Mouse (Mus musculus) forebrain, embryonic 10.5 days (tissue): ENCODE results near the gene Veph1. TPM values are rescaled to one million over a fixed set of nuclear protein-coding genes. Genes with fewer than 3 reads are reported as not detected.

Experiments used
- DNase-seq: peaks from one replicate; pipeline ENCODE4 v3.0.0-alpha.2; 2017; ENCODE audit warnings: low spot score; ENCODE audit errors: extremely low spot score
- H3K27ac ChIP-seq: fragments of 300-500 bp; sonication (generic); 2 replicates; pipeline ENCODE4 v1.5.1; 2016; ENCODE audit warnings: mild to moderate bottlenecking
- H3K27me3 ChIP-seq: fragments of 300-500 bp; sonication (generic); 2 replicates; pipeline ENCODE4 v1.6.1; 2016; ENCODE audit warnings: mild to moderate bottlenecking; ENCODE audit not compliant: poor library complexity, severe bottlenecking
- H3K36me3 ChIP-seq: fragments of 300-500 bp; sonication (generic); replicated peaks from 2 replicates; pipeline ENCODE4 v1.6.1; 2016; ENCODE audit warnings: mild to moderate bottlenecking, moderate library complexity
- H3K4me1 ChIP-seq: fragments of 300-500 bp; sonication (generic); 2 replicates; pipeline ENCODE4 v1.6.1; 2016
- H3K4me3 ChIP-seq: fragments of 300-500 bp; sonication (generic); 2 replicates; pipeline ENCODE4 v1.5.1; 2016; ENCODE audit warnings: mild to moderate bottlenecking, moderate library complexity
- H3K9me3 ChIP-seq: fragments of 300-500 bp; sonication (generic); 2 replicates; pipeline ENCODE4 v1.6.1; 2016; ENCODE audit warnings: mild to moderate bottlenecking, moderate library complexity
- WGBS: fragments of 180-500 bp; shearing (Covaris S2); methylation state at CpG from one replicate; pipeline ENCODE4 v1.1.7; 2016; 5-methylcytosine and 5-hydroxymethylcytosine counted together
- polyA plus RNA-seq: library from polyadenylated mRNA; unstranded; fragments of >200 nt; fragmentation: Nextera tagmentation; extraction: Ambion mirVana; gene quantifications from 2 replicates; pipeline ENCODE4 v1.2.1, GENCODE M21; 2016

Veph1 gene
- polyA plus RNA-seq, 1 experiment from 2014 or later: 9.2 TPM

DNA sequence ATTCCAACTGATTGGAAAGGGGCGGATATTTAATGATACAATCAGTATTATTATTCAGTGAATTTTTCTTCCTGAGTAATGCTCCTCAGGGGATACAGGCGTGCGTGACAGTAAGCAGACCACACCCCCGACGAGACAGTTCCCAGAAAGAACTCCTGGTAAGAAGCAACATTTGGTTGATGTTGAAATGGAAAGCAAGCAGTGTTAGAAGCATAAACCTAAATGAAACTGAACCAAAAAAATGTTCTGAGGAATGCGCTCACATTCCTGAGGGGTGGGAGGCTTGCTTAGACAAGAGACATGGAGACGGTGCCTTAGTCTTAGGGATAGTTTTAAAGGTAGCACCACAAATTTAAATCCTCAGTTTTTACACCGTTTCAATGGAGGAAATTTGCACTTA lies 80.9 kb downstream of the Veph1 start:
- peaks cover 25% of the 10 kb centered on the region for H3K4me1 ChIP-seq
- DNase-seq: no peak
- WGBS: 76% methylated on average over 8 of the region's 8 CpGs
- no peak overlapping the region for H3K4me3 ChIP-seq
- no peak overlapping the region for H3K27ac ChIP-seq
- peaks cover 27% of the 10 kb centered on the region for H3K27me3 ChIP-seq
- no peaks in the 10 kb centered on the region for H3K9me3 ChIP-seq
- no peaks in the 10 kb centered on the region for H3K36me3 ChIP-seq

DNA sequence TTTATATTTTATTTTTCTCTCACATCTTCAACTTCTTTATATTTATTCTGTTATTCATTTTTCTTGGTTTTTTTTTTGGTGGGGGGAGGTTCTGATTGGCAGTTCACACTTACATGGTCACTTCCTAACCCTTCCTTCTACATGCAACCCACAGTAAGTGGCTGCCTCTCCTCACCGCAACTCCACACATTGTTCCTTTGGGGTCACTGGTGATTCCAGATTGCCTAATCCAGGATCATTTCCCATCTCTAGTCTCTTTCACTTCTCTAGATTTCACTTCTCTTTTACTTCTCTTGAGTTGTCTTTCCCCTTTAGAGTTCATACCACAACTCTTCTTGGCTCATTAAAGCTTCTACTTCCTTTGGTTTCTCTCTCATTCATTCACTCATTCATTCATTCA lies 83.1 kb downstream of the Veph1 start:
- H3K36me3 ChIP-seq: no peaks in the 10 kb centered on the region
- DNase-seq: no peak
- peaks cover 6% of the 10 kb centered on the region for H3K27me3 ChIP-seq
- 100% methylated on average over 1 of the region's 1 CpGs for WGBS
- no peak overlapping the region for H3K27ac ChIP-seq
- H3K9me3 ChIP-seq: no peaks in the 10 kb centered on the region
- H3K4me3 ChIP-seq: no peak overlapping the region
- H3K4me1 ChIP-seq: peaks cover 3% of the 10 kb centered on the region; the same call in 1 of the 2 replicates

DNA sequence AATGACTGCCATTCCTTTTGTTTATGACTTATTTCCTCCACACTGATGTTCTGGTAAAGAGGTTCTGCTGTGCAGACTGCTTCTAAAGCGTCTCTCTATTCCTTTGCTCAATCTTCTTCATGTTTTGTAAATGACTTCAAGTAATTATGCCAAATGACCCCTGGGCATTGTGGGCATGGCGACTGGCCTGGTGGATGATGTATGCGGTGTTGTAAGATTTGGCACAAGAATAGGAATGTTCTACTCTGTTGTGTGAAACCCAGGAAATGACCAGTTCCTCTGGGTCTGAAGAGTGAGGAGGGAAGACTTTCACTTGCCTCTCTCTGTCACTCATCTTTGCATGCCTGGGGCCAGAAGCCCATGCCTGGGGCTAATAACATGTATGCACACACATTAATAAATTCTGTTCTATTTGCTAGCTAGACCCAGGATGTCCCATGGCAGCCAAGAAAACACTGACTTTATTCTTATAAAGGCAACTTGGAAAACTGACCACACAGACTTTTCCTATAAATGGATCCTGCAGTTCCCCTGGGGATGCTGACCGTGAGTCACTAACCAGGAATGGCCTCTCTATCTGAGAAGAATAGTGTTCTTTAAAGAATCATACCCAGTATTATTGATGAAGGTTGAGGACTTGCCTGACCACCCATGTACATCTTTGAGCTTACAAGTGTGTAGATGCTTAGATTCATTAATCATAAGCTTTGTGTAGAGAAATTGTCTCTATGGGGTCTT lies 87.6 kb downstream of the Veph1 start:
- 87% methylated on average over 4 of the region's 4 CpGs for WGBS
- no peaks in the 10 kb centered on the region for H3K4me1 ChIP-seq
- H3K9me3 ChIP-seq: no peaks in the 10 kb centered on the region
- H3K27me3 ChIP-seq: no peaks in the 10 kb centered on the region
- H3K36me3 ChIP-seq: no peaks in the 10 kb centered on the region
- H3K4me3 ChIP-seq: no peak overlapping the region
- no peak for DNase-seq
- no peak overlapping the region for H3K27ac ChIP-seq

GRCm38 (mm10) chr3:66193910-66194562 lies 102.6 kb downstream of the Veph1 start:
- H3K4me3 ChIP-seq: no peak overlapping the region
- H3K36me3 ChIP-seq: no peaks in the 10 kb centered on the region
- DNase-seq: no peak
- H3K9me3 ChIP-seq: no peaks in the 10 kb centered on the region
- WGBS: 67% methylated on average over 3 of the region's 3 CpGs
- no peaks in the 10 kb centered on the region for H3K27me3 ChIP-seq
- H3K27ac ChIP-seq: peak overlapping the region; percentile 58; the same call in 1 of the 2 replicates
- H3K4me1 ChIP-seq: peaks cover 10% of the 10 kb centered on the region; the same call in 1 of the 2 replicates

DNA sequence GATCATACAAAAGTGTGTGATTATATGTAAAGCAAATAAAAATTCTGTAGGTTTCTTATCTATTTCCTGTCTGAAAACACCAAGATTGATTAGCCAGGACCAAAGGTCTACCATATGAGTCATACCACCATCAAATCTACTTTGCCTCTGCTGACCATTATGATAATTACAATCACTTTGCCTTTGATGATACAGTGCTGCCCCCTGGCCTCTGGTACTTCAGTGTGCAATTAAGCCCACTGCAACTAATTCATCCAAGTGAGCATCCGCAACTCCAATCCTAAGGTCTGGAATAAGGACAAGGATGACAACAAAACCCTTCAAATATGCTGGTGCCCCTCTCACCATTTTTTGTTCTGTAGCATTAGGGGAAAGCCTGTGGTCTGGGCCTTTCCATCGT lies 117.0 kb downstream of the Veph1 start:
- no peak for DNase-seq
- H3K36me3 ChIP-seq: no peaks in the 10 kb centered on the region
- no peaks in the 10 kb centered on the region for H3K4me1 ChIP-seq
- no peaks in the 10 kb centered on the region for H3K27me3 ChIP-seq
- H3K4me3 ChIP-seq: no peak overlapping the region
- no peak overlapping the region for H3K27ac ChIP-seq
- no peaks in the 10 kb centered on the region for H3K9me3 ChIP-seq
- 79% methylated on average over 2 of the region's 2 CpGs for WGBS

DNA sequence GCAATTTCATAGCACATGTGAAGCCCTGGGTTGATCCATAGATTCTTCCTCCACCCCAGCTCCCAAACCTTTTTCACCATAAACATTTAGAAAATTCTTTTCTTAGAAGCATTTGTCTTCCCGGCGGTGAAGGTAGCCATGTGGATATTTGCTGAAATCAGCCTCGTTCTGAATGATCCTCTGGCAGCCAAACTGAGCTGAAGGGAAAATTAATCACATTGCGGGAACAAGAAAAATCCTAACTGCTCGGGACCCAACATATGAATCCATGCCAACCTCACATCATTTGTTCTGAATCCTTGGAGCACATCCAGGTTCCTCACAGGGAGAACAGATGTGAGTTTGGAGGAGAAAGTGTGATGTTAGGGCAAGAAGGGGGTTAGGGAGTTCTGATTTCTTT lies 123.7 kb downstream of the Veph1 start:
- H3K36me3 ChIP-seq: no peaks in the 10 kb centered on the region
- H3K9me3 ChIP-seq: no peaks in the 10 kb centered on the region
- no peak overlapping the region for H3K27ac ChIP-seq
- peaks cover 10% of the 10 kb centered on the region for H3K4me1 ChIP-seq
- DNase-seq: no peak
- no peaks in the 10 kb centered on the region for H3K27me3 ChIP-seq
- 93% methylated on average over 5 of the region's 5 CpGs for WGBS
- no peak overlapping the region for H3K4me3 ChIP-seq

- no peak overlapping the region for H3K27ac ChIP-seq
- 60% methylated on average over 3 of the region's 3 CpGs for WGBS
- no peak overlapping the region for H3K4me3 ChIP-seq
- H3K36me3 ChIP-seq: no peaks in the 10 kb centered on the region
- no peak for DNase-seq
- no peaks in the 10 kb centered on the region for H3K9me3 ChIP-seq
- peaks cover 16% of the 10 kb centered on the region for H3K4me1 ChIP-seq
- H3K27me3 ChIP-seq: no peaks in the 10 kb centered on the region
These were observed 126.6 kb downstream of the Veph1 start for GRCm38 (mm10) chr3:66169873-66170538.

DNA sequence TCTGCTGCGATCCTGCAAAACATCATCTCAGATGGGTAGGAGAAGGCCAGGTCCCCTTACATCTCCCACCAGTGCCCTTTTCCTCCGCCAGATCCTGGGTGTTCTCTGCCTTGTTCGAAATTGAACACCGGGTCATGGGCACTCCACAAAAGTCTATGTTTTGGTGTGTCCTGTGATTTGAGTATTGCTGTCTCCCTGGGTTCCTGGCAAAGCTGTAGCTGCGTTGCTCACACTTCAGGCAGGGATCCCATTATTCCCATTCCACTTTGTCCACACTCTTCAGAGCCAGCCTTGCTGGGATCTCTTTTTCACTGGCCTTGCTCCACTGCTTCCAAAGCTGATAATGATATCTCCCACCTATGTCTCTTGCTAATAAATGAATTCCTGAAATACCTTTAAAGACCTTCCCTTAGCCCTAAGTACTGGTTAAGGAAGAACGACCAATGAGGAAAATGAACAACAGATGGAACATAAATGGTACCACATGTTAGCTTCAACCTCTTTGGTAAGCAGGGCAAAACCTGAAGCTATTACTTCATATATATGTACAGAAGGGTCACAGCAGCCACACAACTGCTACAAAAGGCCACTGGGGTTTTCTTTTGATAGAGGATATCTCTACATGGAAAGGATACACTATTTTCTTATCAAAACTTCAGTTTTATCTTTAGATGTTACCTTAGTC lies 129.9 kb downstream of the Veph1 start:
- Histone ChIP-seq H3K4me3 (no peak overlapping the region), H3K9me3 (no peaks in the 10 kb centered on the region), H3K27ac (peak overlapping the region; percentile 74), H3K36me3 (no peaks in the 10 kb centered on the region), H3K4me1 (peaks cover 16% of the 10 kb centered on the region), H3K27me3 (no peaks in the 10 kb centered on the region)
- no peak for DNase-seq
- WGBS: 67% methylated on average over 6 of the region's 6 CpGs

DNA sequence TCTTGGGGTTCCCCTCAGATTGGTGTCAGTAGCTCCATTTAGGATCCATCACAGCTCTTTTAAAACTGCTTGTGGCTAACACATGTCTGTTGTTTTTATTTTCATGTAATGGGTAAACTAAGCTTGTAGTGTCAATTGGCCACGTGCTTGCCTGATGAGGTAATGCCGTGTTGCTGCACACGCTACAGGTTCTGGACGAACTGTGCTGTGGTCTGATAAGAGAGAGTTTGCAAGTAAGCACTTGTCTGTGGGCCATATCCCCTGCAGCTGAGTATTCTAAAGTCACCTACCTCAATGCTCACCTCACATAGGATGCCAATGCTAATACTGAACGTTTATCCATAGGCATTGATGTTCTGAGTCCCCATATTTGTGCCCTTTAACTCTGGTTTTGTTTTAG lies 131.6 kb downstream of the Veph1 start:
- Histone ChIP-seq H3K27me3 (no peaks in the 10 kb centered on the region), H3K9me3 (no peaks in the 10 kb centered on the region), H3K36me3 (no peaks in the 10 kb centered on the region), H3K4me1 (peaks cover 15% of the 10 kb centered on the region), H3K27ac (no peak overlapping the region), H3K4me3 (no peak overlapping the region)
- DNase-seq: no peak
- WGBS: 90% methylated on average over 5 of the region's 5 CpGs

- no peak overlapping the region for H3K27ac ChIP-seq
These were observed 132.1 kb downstream of the Veph1 start for GRCm38 (mm10) chr3:66164585-66164984.

GRCm38 (mm10) chr3:66162612-66163011 lies 134.0 kb downstream of the Veph1 start:
- H3K27ac ChIP-seq: no peak overlapping the region
- WGBS: 84% methylated on average over 6 of the region's 6 CpGs

More at GRCm38 (mm10) chr3:66164585-66164984, 132.1 kb downstream of the Veph1 start:
- Histone ChIP-seq H3K4me1 (peaks cover 11% of the 10 kb centered on the region), H3K4me3 (no peak overlapping the region), H3K36me3 (no peaks in the 10 kb centered on the region), H3K9me3 (no peaks in the 10 kb centered on the region), H3K27me3 (no peaks in the 10 kb centered on the region)
- no peak for DNase-seq
- 91% methylated on average over 3 of the region's 3 CpGs for WGBS

GRCm38 (mm10) chr3:66157947-66158346 lies 138.7 kb downstream of the Veph1 start:
- H3K4me3 ChIP-seq: no peak overlapping the region
- no peak for DNase-seq
- no peaks in the 10 kb centered on the region for H3K27me3 ChIP-seq
- no peaks in the 10 kb centered on the region for H3K36me3 ChIP-seq
- no peaks in the 10 kb centered on the region for H3K9me3 ChIP-seq
- no peak overlapping the region for H3K27ac ChIP-seq
- 80% methylated on average over 8 of the region's 8 CpGs for WGBS
- H3K4me1 ChIP-seq: peaks cover 1% of the 10 kb centered on the region

More at GRCm38 (mm10) chr3:66162612-66163011, 134.0 kb downstream of the Veph1 start:
- no peak for DNase-seq
- Histone ChIP-seq H3K9me3 (no peaks in the 10 kb centered on the region), H3K27me3 (no peaks in the 10 kb centered on the region), H3K36me3 (no peaks in the 10 kb centered on the region), H3K4me1 (peaks cover 6% of the 10 kb centered on the region; the same call in 1 of the 2 replicates), H3K4me3 (no peak overlapping the region)
